Mouse (Mus musculus) hindbrain, embryonic 14.5 days (tissue): Measurements from ENCODE around the gene Swap70. TPM values are rescaled to one million over a fixed set of nuclear protein-coding genes. Genes with fewer than 3 reads are reported as not detected.

Experiments
- ATAC-seq: fragments of 200-750 bp; cut with Nextera tagmentation; 2 replicates; pipeline ENCODE4 v1.8.0; 2017; ENCODE audit warnings: moderate number of reproducible peaks, mild to moderate bottlenecking, moderate TSS enrichment, moderate library complexity; ENCODE audit not compliant: low FRiP score
- DNase-seq: peaks from one replicate; pipeline ENCODE4 v3.0.0-alpha.2; 2015; ENCODE audit warnings: low spot score
- H3K27ac ChIP-seq: fragments of 300-500 bp; sonication (generic); 2 replicates; pipeline ENCODE4 v1.5.1; 2014; ENCODE audit warnings: mild to moderate bottlenecking, moderate library complexity
- H3K27me3 ChIP-seq: fragments of 300-500 bp; sonication (generic); 2 replicates; pipeline ENCODE4 v1.6.1; 2014; ENCODE audit warnings: mild to moderate bottlenecking, low read length, mixed read lengths; ENCODE audit not compliant: control insufficient read depth, insufficient read depth
- H3K36me3 ChIP-seq: fragments of 300-500 bp; sonication (generic); replicated peaks from 2 replicates; pipeline ENCODE4 v1.6.1; 2014; ENCODE audit not compliant: control insufficient read depth, insufficient read depth
- H3K4me1 ChIP-seq: fragments of 300-500 bp; sonication (generic); replicated peaks from 2 replicates; pipeline ENCODE4 v1.6.1; 2014; ENCODE audit warnings: antibody characterized with exemption, low read length, mixed read lengths; ENCODE audit not compliant: control insufficient read depth, insufficient read depth
- H3K4me2 ChIP-seq: fragments of 300-500 bp; sonication (generic); replicated peaks from 2 replicates; pipeline ENCODE4 v1.6.1; 2014; ENCODE audit warnings: mild to moderate bottlenecking, moderate library complexity
- H3K4me3 ChIP-seq: fragments of 300-500 bp; sonication (generic); replicated peaks from 2 replicates; pipeline ENCODE4 v1.5.1; 2014; ENCODE audit warnings: mild to moderate bottlenecking, low read length
- H3K9ac ChIP-seq: fragments of 300-500 bp; sonication (generic); 2 replicates; pipeline ENCODE4 v1.6.1; 2014
- H3K9me3 ChIP-seq: fragments of 300-500 bp; sonication (generic); 2 replicates; pipeline ENCODE4 v1.6.1; 2016; ENCODE audit warnings: low read length; ENCODE audit not compliant: control insufficient read depth
- WGBS: fragments of 180-500 bp; shearing (Covaris S2); extraction: QIAGEN DNeasy Blood & Tissue Kit; methylation state at CpG from one replicate; pipeline ENCODE4 v1.1.7; 2014; 5-methylcytosine and 5-hydroxymethylcytosine counted together
- polyA plus RNA-seq: library from polyadenylated mRNA; unstranded; fragments of >200 nt; fragmentation: Nextera tagmentation; extraction: Ambion mirVana; gene quantifications from 2 replicates; pipeline ENCODE4 v1.2.1, GENCODE M21; 2014

Gene Swap70
- polyA plus RNA-seq, 1 experiment from 2014 or later = 12.0 TPM

DNA sequence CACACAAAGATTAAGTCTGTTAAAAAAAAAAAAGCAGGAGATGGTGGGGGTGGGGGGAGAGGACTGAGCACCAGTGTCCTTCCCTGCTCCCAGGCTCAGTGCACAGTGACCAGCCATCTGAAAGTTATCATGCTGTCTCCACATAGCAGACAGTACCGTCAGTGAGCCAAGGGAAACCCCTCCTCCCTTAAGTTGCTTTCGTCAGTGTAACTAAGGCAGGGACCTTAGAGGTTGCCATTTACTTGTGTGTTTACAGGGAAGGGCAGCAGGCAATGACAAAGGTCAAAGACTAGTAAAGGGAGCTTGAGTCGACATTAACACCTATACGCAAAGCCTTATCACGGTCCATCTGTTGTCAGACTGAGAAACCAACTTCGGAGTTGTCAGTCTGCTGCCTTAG lies 81.4 kb downstream of the Swap70 start:
- Histone ChIP-seq H3K4me2 (no peak overlapping the region), H3K27ac (no peak overlapping the region), H3K9me3 (no peaks in the 10 kb centered on the region), H3K4me3 (no peak overlapping the region), H3K36me3 (peaks cover 21% of the 10 kb centered on the region), H3K4me1 (no peaks in the 10 kb centered on the region), H3K9ac (no peak overlapping the region), H3K27me3 (no peaks in the 10 kb centered on the region)
- WGBS = 87% methylated on average over 6 of the region's 6 CpGs
- no peak for DNase-seq
- ATAC-seq = no peak

DNA sequence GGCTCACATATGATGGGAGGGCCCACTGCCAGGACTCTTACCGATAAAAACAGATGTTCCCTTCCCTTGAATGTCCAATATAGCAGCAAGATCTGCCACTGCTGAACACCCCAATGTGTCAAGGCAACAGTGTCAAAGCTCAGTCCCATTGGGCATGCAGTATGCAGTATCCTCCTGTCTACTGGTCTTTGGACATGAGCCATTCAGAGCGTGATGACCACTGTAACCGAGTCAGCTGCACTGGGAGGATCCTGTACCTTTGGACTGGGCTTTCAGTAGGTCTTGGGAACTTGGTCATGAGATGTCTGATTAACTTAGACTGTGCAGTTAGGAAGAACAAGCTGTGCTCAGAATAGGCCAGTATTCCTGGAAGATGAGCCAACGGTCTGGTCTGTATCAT lies 84.0 kb downstream of the Swap70 start:
- Histone ChIP-seq H3K9me3 (no peaks in the 10 kb centered on the region), H3K27ac (no peak overlapping the region), H3K9ac (no peak overlapping the region), H3K4me2 (no peak overlapping the region), H3K36me3 (peaks cover 45% of the 10 kb centered on the region), H3K27me3 (no peaks in the 10 kb centered on the region), H3K4me3 (no peak overlapping the region), H3K4me1 (no peaks in the 10 kb centered on the region)
- 92% methylated on average over 4 of the region's 4 CpGs for WGBS
- DNase-seq = no peak
- ATAC-seq = no peak

DNA sequence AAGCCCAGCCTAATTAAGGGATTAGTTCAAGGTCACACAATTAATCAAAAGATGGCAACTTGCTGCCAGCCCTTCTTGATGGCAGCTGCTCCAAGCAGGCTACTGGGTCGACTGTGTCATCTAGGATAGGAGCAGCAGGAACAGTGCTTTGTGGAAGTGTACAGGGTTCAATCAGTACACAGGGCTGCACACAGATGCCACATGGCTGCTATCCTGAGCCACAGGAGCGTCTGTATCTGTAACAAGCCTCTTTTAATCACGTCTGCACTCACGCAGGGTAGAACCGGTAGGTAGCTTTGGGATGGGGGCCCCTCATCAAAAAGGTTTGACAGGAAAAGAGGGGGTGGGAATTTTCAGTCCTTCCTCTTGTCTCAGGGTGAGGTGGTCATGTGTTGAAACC lies 84.8 kb downstream of the Swap70 start:
- DNase-seq = no peak
- Histone ChIP-seq H3K36me3 (peaks cover 53% of the 10 kb centered on the region), H3K27ac (no peak overlapping the region), H3K9ac (no peak overlapping the region), H3K27me3 (no peaks in the 10 kb centered on the region), H3K4me2 (no peak overlapping the region), H3K9me3 (no peaks in the 10 kb centered on the region), H3K4me3 (no peak overlapping the region), H3K4me1 (no peaks in the 10 kb centered on the region)
- WGBS = 63% methylated on average over 5 of the region's 5 CpGs
- no peak for ATAC-seq

- Histone ChIP-seq H3K9me3 (no peaks in the 10 kb centered on the region), H3K9ac (no peak overlapping the region), H3K27ac (no peak overlapping the region), H3K36me3 (peaks cover 67% of the 10 kb centered on the region), H3K4me2 (no peak overlapping the region), H3K27me3 (no peaks in the 10 kb centered on the region), H3K4me3 (no peak overlapping the region), H3K4me1 (no peaks in the 10 kb centered on the region)
- WGBS = 89% methylated on average over 11 of the region's 11 CpGs
- ATAC-seq = no peak
- DNase-seq = no peak
Observed at GRCm38 (mm10) chr7:110307741-110308140, 86.2 kb downstream of the Swap70 start.

DNA sequence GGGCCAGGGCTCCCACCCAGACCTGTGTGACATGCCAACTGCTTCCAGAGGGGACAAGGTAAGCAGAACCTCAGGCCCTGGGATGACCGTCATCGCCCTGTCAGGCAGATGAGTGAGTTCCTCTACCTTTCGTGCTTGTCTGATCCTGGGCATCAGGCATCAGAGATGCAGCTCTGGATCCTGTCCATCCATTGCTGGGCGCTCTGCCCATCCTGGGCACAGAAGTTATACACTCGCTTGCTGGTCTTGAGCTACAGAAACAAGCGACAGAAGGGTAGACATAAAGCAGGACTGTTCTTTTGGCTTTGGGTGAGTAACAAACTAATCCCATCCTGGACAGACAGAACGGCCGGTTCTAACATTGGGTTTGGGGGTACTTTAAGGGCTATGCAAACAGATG lies 87.7 kb downstream of the Swap70 start:
- H3K4me3 ChIP-seq = no peak overlapping the region
- no peak overlapping the region for H3K4me2 ChIP-seq
- ATAC-seq (no peak), DNase-seq (no peak)
- no peaks in the 10 kb centered on the region for H3K4me1 ChIP-seq
- no peaks in the 10 kb centered on the region for H3K9me3 ChIP-seq
- H3K9ac ChIP-seq = no peak overlapping the region
- H3K27ac ChIP-seq = no peak overlapping the region
- no peaks in the 10 kb centered on the region for H3K27me3 ChIP-seq
- 94% methylated on average over 8 of the region's 8 CpGs for WGBS
- peaks cover 82% of the 10 kb centered on the region for H3K36me3 ChIP-seq

GRCm38 (mm10) chr7:110313392-110314055 lies 92.0 kb downstream of the Swap70 start:
- Histone ChIP-seq H3K9me3 (no peaks in the 10 kb centered on the region), H3K9ac (no peak overlapping the region), H3K4me2 (no peak overlapping the region), H3K4me3 (no peak overlapping the region), H3K36me3 (peaks cover 100% of the 10 kb centered on the region), H3K4me1 (no peaks in the 10 kb centered on the region), H3K27me3 (no peaks in the 10 kb centered on the region), H3K27ac (no peak overlapping the region)
- DNase-seq (no peak), ATAC-seq (no peak)
- 94% methylated on average over 9 of the region's 9 CpGs for WGBS

GRCm38 (mm10) chr7:110314401-110314890 lies 92.9 kb downstream of the Swap70 start:
- no peaks in the 10 kb centered on the region for H3K4me1 ChIP-seq
- no peak overlapping the region for H3K4me3 ChIP-seq
- WGBS = 91% methylated on average over 7 of the region's 7 CpGs
- no peaks in the 10 kb centered on the region for H3K9me3 ChIP-seq
- H3K36me3 ChIP-seq = peaks cover 100% of the 10 kb centered on the region
- DNase-seq = no peak
- H3K27ac ChIP-seq = no peak overlapping the region
- no peak overlapping the region for H3K9ac ChIP-seq
- no peak for ATAC-seq
- no peak overlapping the region for H3K4me2 ChIP-seq
- H3K27me3 ChIP-seq = no peaks in the 10 kb centered on the region

- H3K36me3 ChIP-seq = peaks cover 97% of the 10 kb centered on the region
- DNase-seq (no peak), ATAC-seq (no peak)
- H3K4me1 ChIP-seq = no peaks in the 10 kb centered on the region
- H3K9ac ChIP-seq = no peak overlapping the region
- H3K4me3 ChIP-seq = no peak overlapping the region
- no peak overlapping the region for H3K4me2 ChIP-seq
- H3K9me3 ChIP-seq = no peaks in the 10 kb centered on the region
- H3K27me3 ChIP-seq = no peaks in the 10 kb centered on the region
- 96% methylated on average over 1 of the region's 1 CpGs for WGBS
- no peak overlapping the region for H3K27ac ChIP-seq
Observed at GRCm38 (mm10) chr7:110315352-110315751, 93.8 kb downstream of the Swap70 start.

DNA sequence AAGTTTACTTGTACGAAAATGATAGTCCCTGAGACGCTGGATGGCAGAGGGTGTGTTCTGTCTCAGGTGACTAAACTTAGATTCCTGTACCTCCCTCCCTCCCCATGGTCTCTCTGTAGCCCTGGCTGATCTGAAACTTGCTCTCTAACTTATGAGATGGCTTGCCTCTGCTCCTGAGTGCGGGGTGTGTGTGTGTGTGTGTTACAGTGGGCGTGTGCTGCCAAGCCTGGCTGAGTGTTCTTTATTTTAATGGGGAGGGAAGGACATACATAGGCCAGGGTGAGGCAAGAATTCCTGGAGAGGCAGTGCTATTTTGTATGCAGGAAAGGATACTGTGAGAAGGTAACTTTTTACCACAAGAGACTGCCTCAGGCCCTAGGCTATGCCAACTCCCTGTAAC lies 95.9 kb downstream of the Swap70 start:
- peaks cover 97% of the 10 kb centered on the region for H3K36me3 ChIP-seq
- H3K9ac ChIP-seq = no peak overlapping the region
- no peaks in the 10 kb centered on the region for H3K9me3 ChIP-seq
- H3K4me2 ChIP-seq = no peak overlapping the region
- 97% methylated on average over 4 of the region's 4 CpGs for WGBS
- DNase-seq (no peak), ATAC-seq (no peak)
- H3K4me1 ChIP-seq = no peaks in the 10 kb centered on the region
- H3K27me3 ChIP-seq = no peaks in the 10 kb centered on the region
- no peak overlapping the region for H3K4me3 ChIP-seq
- H3K27ac ChIP-seq = no peak overlapping the region
